Mouse (Mus musculus): ENCODE results near the gene Psat1.

Gene Psat1

DNA sequence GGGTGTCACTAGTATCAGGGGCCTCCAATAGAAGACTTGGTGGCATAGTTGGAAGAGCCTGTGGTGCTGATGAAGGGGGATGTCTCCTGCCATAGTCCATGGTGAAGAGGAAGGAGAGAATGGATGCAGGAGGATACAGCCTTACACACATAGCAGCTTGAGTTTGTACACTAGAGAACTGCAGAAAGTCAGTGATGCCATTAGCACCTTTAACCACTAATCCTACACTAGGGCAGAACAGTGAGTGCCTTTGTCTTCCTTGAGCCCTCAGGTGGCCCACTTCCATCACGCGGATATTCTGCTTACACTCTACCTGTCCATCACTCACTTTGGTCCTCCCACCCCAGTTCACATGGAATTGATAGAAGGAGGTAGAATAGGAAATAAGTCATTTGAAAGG, 83.0 kb downstream of the Psat1 start:
- DNase-seq (ENCODE audit: low spot score), result no peak

DNA sequence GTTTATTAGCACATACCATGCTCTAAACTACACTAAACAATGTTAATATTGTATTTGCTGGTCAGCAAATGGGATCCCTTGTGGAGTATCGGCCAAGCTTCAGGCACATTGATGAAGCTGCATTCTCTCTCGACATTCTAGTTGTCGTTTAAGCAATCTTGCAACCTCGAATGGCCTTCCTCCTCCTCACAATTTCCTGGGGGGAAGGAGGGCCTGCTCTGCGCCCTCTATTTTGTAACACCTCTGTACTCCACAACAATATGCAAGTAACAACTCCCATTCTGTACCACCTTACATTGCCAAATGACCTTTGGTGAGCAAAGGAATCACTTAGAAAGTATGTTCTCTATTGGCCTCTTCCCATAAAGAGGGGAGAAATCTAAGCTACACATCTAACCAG, 91.8 kb downstream of the Psat1 start:
- no peak for DNase-seq (ENCODE audit: low spot score)
